Mouse (Mus musculus): ENCODE results near the gene Zfp651.

Zfp651 gene

DNA sequence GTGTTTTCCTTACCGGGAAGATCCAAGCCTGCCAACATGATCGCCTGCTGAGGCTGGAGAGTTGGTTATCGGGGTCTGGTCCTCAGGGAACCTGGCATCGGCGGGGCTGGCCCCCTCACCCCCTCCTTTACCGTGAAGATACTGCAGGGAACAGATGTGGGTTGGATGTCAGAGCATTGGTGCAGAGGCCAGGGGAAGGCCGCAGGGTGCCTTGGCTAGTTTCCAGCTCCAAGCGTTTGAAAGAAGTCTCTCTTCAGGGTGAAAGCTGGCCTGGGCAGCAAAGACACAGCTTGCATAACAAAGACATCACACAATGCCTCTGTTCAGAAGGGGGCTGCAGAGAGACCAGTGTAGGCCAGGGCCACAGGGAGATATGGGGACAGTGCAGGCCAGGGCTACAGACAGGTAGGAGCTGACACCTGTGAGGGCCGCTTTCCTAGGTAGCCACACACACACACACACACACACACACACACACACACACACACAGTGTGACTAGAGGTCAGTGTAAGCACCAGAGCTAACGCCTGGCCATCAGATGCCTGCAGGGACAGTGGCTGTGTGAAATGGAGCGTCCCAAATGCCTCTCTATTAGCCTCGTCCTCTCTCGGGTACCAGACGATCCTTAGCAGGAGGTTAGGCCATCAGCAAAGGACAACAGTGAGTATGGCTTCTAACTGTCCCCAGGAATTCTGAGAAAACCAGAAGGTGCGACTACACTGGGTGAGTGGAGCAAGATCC is 51.1 kb downstream of the Zfp651 start:
- DNase-seq (ENCODE audit: low read depth), result no peak

DNA sequence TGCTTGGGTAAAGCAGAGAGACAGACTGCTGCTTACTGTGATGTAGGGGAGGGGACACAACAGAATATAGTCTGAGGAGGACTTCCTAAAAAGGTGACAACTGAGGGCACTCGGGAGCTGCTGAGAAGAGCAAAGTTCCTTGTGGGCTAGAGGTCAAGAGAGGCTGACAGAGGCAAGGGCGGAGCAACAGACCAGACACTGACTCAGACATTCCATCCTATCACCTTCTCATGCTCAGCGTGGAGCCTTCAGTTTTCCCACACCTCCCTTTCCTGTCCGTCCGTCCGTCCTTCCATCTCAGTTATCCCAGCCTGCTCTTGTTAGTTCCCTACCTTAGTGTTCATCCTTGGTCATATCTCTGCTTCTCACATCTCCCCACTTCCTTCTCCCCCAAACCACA is 56.1 kb downstream of the Zfp651 start:
- DNase-seq (ENCODE audit: low read depth), result peak; percentile 49

DNA sequence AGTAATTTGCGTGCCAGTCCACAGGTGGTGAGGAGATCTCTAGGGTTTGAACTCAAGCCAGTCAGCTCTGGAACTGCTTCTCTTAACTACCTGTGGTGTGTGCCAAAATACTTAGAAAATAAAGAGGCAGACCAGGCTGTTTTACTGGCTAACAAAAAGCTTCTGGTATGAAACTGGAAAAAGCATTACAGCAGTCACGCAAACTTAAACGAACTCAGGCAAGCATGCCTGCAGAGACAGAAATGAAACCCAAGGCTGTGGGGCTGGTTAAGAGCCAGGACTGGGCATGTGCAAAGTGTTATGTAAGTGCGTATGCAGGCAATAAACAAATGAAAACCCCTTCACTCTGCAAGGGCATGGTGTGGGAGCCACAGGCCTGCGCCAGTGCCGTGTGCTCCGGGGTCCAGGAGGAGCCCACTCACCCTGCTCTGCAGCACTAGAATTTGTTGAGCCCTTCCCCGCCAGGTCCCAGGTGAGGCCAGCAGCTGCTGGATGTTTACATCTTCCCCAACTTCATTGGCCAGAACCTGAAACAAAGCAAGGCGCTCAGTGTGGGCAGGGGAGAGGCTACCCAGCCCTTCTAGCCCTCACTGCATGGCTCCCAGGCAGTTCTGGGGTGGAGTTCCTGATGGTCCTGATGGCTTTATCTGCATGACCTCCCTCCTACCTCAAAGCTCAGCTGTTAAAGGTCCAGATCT is 60.1 kb downstream of the Zfp651 start:
- no peak for DNase-seq (ENCODE audit: low read depth)

DNA sequence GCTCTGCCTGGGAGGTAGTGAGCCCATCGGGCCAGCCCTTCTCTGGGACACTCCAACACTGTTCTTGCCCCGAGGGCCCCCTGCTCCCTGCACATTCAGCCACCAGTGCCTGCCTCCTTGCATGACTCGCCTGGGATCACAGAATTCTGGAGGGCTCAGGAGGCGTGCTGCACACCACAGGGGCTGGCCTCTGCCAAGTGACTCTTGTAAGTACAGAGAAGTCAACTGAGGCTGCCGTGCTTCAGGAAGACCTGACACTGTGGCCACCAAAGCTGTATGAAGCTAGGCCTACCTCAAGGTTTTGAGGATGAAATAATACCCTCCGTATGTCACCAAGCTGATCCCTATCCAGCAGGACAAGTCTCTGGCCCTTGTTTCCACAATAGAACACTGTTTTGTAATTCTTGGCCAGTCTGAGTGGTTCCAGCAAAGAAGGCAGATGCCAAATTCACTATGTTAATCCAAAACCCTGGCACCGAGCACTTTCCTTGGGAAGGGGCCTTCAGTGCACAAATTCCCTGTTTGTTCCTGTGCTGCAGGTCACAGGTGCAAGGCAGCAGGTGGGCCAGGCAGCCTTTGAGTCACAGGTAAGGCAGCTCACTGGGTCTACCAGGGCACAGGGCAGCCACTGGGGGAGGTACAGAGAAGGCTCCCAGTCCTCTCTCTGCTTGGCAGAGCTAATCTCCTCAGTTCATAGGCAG is 60.8 kb downstream of the Zfp651 start:
- no peak for DNase-seq (ENCODE audit: low read depth)

DNA sequence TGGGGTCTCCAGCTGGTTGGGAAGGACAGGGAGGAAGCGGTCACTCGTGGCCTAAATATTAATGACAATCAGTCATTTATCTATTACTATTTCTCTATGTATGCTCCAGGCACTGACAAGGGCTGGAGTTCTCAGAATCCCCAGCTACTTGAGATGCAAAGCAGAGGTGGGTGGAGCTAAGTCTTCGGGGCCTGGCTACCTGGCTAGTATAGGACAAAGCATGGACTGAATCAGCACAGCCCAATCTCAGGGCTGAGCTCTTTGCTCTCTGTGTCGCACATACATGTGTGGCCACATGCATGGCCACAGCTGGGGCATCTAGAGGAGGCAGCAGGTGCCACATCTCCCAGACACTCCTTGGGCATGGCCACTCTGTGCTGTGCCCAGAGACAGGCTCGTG is 61.6 kb downstream of the Zfp651 start:
- DNase-seq (ENCODE audit: low read depth), result no peak
